In genomic region chr3:56789155-56789554, GRCm38 (mm10) we compare ENCODE assay signal across 10 mouse cellular contexts.
DNase-seq lines count a peak whose midpoint lies in the region; ATAC-seq and TF ChIP-seq lines count a peak whose summit lies in the region.
"Had no signal": no experiment of that assay in that cellular context is flagged by ENCODE, and none has a peak within 500 bp of the region (broad histone marks: within the 10 kb centered on the region; RNA-seq: fewer than 3 reads in every experiment).

No protein-coding gene starts in this region.

- peak; percentile 10 to 34 for DNase-seq in heart, postnatal 10 days
- DNase-seq in heart, adult 9 months (ENCODE audit: low spot score in 2 of 2) = no peak
- peak; percentile 32 for DNase-seq in ovary, postnatal 14 days (ENCODE audit: low spot score)
- DNase-seq in ovary, postnatal 10 days (ENCODE audit: low spot score) = no peak
- peak; percentile 81 for DNase-seq in embryonic facial prominence, embryonic 14.5 days (ENCODE audit: low spot score)
- peak; percentile 56 for DNase-seq in retina, embryonic 14.5 days (ENCODE audit: low spot score)
- no peak for DNase-seq in gastrocnemius, adult 18-20 months (ENCODE audit: low spot score)
- no peak for DNase-seq in gastrocnemius, adult 2 months
- DNase-seq: cerebellum, postnatal 36 days had no signal

- H3K9me3 ChIP-seq in embryonic facial prominence, embryonic 14.5 days (ENCODE audit: control insufficient read depth, low read length) = no peaks in the 10 kb centered on the region
- H3K9me3 ChIP-seq: midbrain, embryonic 12.5 days had no signal

- no peak overlapping the region for H3K9ac ChIP-seq in embryonic facial prominence, embryonic 14.5 days (ENCODE audit: low read depth, low read length)
- H3K9ac ChIP-seq: midbrain, embryonic 12.5 days had no signal

- H3K4me1 ChIP-seq in embryonic facial prominence, embryonic 14.5 days (ENCODE audit: control insufficient read depth, insufficient read depth, low read length) = no peaks in the 10 kb centered on the region
- H3K4me1 ChIP-seq: midbrain, embryonic 12.5 days had no signal

- intact Hi-C loops in heart, postnatal 10 days (cut with DNase I) = no loop called here
- intact Hi-C loops in gastrocnemius, adult 2 months (cut with DNase I) = no loop called here

- no peaks in the 10 kb centered on the region for H3K27me3 ChIP-seq in embryonic facial prominence, embryonic 14.5 days (replicated peaks; ENCODE audit: control insufficient read depth, insufficient read depth, low read length)
- H3K27me3 ChIP-seq: midbrain, embryonic 12.5 days had no signal

- ATAC-seq in embryonic facial prominence, embryonic 14.5 days (ENCODE audit: low read depth) = no peak

- H3K4me2 ChIP-seq in embryonic facial prominence, embryonic 14.5 days (ENCODE audit: low read depth, low read length) = no peak overlapping the region
- H3K4me2 ChIP-seq: midbrain, embryonic 12.5 days had no signal

- H3K36me3 ChIP-seq in embryonic facial prominence, embryonic 14.5 days (ENCODE audit: control insufficient read depth, insufficient read depth, low read length) = no peaks in the 10 kb centered on the region
- H3K36me3 ChIP-seq: midbrain, embryonic 12.5 days had no signal

- H3K27ac ChIP-seq in embryonic facial prominence, embryonic 14.5 days (replicated peaks; ENCODE audit: low read depth, low read length) = no peak overlapping the region
- H3K27ac ChIP-seq in gastrocnemius, adult 2 months = no peak overlapping the region
- H3K27ac ChIP-seq: midbrain, embryonic 12.5 days had no signal

- TF ChIP-seq CTCF in gastrocnemius, adult 2 months (IDR thresholded peaks at IDR 0.05) = no peak

- H3K4me3 ChIP-seq in embryonic facial prominence, embryonic 14.5 days (ENCODE audit: low read depth, low read length) = no peak overlapping the region
- no peak overlapping the region for H3K4me3 ChIP-seq in gastrocnemius, adult 2 months
- H3K4me3 ChIP-seq: midbrain, embryonic 12.5 days had no signal

- WGBS in embryonic facial prominence, embryonic 14.5 days = 38% methylated on average over 3 of the region's 3 CpGs

Comparison
In these comparisons a context has a peak if more than half of its experiments do, and no peak if none do; other contexts are left out.
1. DNase-seq: peak in heart, postnatal 10 days (2 of 2), ovary, postnatal 14 days (single experiment), embryonic facial prominence, embryonic 14.5 days (single experiment) and retina, embryonic 14.5 days (single experiment); none in heart, adult 9 months (0 of 2), ovary, postnatal 10 days (single experiment), gastrocnemius, adult 18-20 months (single experiment) and gastrocnemius, adult 2 months (single experiment).